In genomic region chr3:54155639-54156315, GRCm38 (mm10) we compare ENCODE assay signal across 9 mouse cellular contexts. TPM values are rescaled to one million over a fixed set of nuclear protein-coding genes. Genes with fewer than 3 reads are reported as not detected.
DNase-seq lines count a peak whose midpoint lies in the region; ATAC-seq and TF ChIP-seq lines count a peak whose summit lies in the region.
"Had no signal": no experiment of that assay in that cellular context is flagged by ENCODE, and none has a peak within 500 bp of the region (broad histone marks: within the 10 kb centered on the region; RNA-seq: fewer than 3 reads in every experiment).

Gene Trpc4 (plus strand): TSS chr3:54156035.

- WGBS in heart, embryonic 10.5 days, result under 1% methylated on average over 36 of the region's 36 CpGs
- WGBS in forebrain, embryonic 16.5 days, result under 1% methylated on average over 36 of the region's 36 CpGs
- under 1% methylated on average over 36 of the region's 36 CpGs for WGBS in midbrain, embryonic 14.5 days

- H3K4me1 ChIP-seq in heart, embryonic 10.5 days, result peaks cover 22% of the 10 kb centered on the region
- peaks cover 19% of the 10 kb centered on the region for H3K4me1 ChIP-seq in E14TG2a.4 (replicated peaks; ENCODE audit: low read depth, low read length)
- H3K4me1 ChIP-seq in forebrain, embryonic 16.5 days (replicated peaks; ENCODE audit: control insufficient read depth, insufficient read depth, low read length), result peaks cover 21% of the 10 kb centered on the region
- peaks cover 3% of the 10 kb centered on the region; the same call in 1 of the 2 replicates for H3K4me1 ChIP-seq in midbrain, embryonic 14.5 days (ENCODE audit: control insufficient read depth, insufficient read depth, low read length)

- peaks cover 33% of the 10 kb centered on the region for H3K27me3 ChIP-seq in heart, embryonic 10.5 days (ENCODE audit: insufficient read depth, poor library complexity, severe bottlenecking)
- peaks cover 37% of the 10 kb centered on the region for H3K27me3 ChIP-seq in E14TG2a.4 (ENCODE audit: insufficient read depth, low read length)
- peaks cover 3% of the 10 kb centered on the region; the same call in 1 of the 2 replicates for H3K27me3 ChIP-seq in forebrain, embryonic 16.5 days (replicated peaks; ENCODE audit: control insufficient read depth, insufficient read depth, low read length)
- peaks cover 10% of the 10 kb centered on the region; the same call in 1 of the 2 replicates for H3K27me3 ChIP-seq in midbrain, embryonic 14.5 days (ENCODE audit: control insufficient read depth, insufficient read depth, low read length)

- DNase-seq in heart, embryonic 10.5 days (ENCODE audit: low spot score), result no peak
- no peak for DNase-seq in heart, adult 18-20 months
- DNase-seq in layer of hippocampus, postnatal 10 days (ENCODE audit: low spot score in 2 of 2), result peak; percentile 57 to 66
- DNase-seq in midbrain, embryonic 14.5 days, result no peak
- no peak for DNase-seq in urinary bladder, postnatal 25 days (ENCODE audit: low spot score)

- H3K36me3 ChIP-seq in heart, embryonic 10.5 days, result no peaks in the 10 kb centered on the region
- no peaks in the 10 kb centered on the region for H3K36me3 ChIP-seq in E14TG2a.4 (ENCODE audit: insufficient read depth, low read length)
- H3K36me3 ChIP-seq in forebrain, embryonic 16.5 days (ENCODE audit: control insufficient read depth, insufficient read depth), result no peaks in the 10 kb centered on the region
- no peaks in the 10 kb centered on the region for H3K36me3 ChIP-seq in midbrain, embryonic 14.5 days (ENCODE audit: control insufficient read depth, insufficient read depth, low read length)

- peak within 1 kb of the TSS; percentile 47; the same call in 1 of the 2 replicates for H3K27ac ChIP-seq in heart, embryonic 10.5 days
- peak within 1 kb of the TSS; percentile 3; the same call in 1 of the 2 replicates for H3K27ac ChIP-seq in forebrain, embryonic 16.5 days (ENCODE audit: low read length)
- H3K27ac ChIP-seq in midbrain, embryonic 14.5 days (replicated peaks; ENCODE audit: low read depth, low read length), result peak within 1 kb of the TSS; percentile 37

- no peak for TF ChIP-seq CTCF in E14TG2a.4 (conservative IDR thresholded peaks at IDR 0.05; ENCODE audit: low read length)

- peak within 1 kb of the TSS; percentile 96 for H3K4me2 ChIP-seq in forebrain, embryonic 16.5 days (ENCODE audit: low read length)
- peak within 1 kb of the TSS; percentile 99 for H3K4me2 ChIP-seq in midbrain, embryonic 14.5 days (ENCODE audit: low read length)

- ATAC-seq in forebrain, embryonic 16.5 days, result peak; percentile 67
- peak; percentile 76 for ATAC-seq in midbrain, embryonic 14.5 days (ENCODE audit: low FRiP score, low TSS enrichment)
- ATAC-seq in inflammation-experienced regulatory T-cells, adult 6 months, result no peak

- peak within 1 kb of the TSS; percentile 68 for H3K9ac ChIP-seq in forebrain, embryonic 16.5 days (replicated peaks; ENCODE audit: low read depth, low read length)
- peak within 1 kb of the TSS; percentile 57 for H3K9ac ChIP-seq in midbrain, embryonic 14.5 days (replicated peaks; ENCODE audit: low read length)

- H3K9me3 ChIP-seq in heart, embryonic 10.5 days, result no peaks in the 10 kb centered on the region
- no peaks in the 10 kb centered on the region for H3K9me3 ChIP-seq in E14TG2a.4 (ENCODE audit: low read length)
- H3K9me3 ChIP-seq in forebrain, embryonic 16.5 days (ENCODE audit: control insufficient read depth, low read length), result no peaks in the 10 kb centered on the region
- H3K9me3 ChIP-seq in midbrain, embryonic 14.5 days (ENCODE audit: control insufficient read depth, low read length), result no peaks in the 10 kb centered on the region

- H3K4me3 ChIP-seq in heart, embryonic 10.5 days, result peak within 1 kb of the TSS; percentile 66
- H3K4me3 ChIP-seq in E14TG2a.4 (replicated peaks; ENCODE audit: low read length), result peak within 1 kb of the TSS; percentile 74
- peak within 1 kb of the TSS; percentile 66 for H3K4me3 ChIP-seq in forebrain, embryonic 16.5 days (replicated peaks; ENCODE audit: low read length)
- peak within 1 kb of the TSS; percentile 55 for H3K4me3 ChIP-seq in midbrain, embryonic 14.5 days (replicated peaks; ENCODE audit: low read depth, low read length)

RNA-seq across cellular contexts. Expression of gene Trpc4, which starts in this region (rescaled TPM):
- 0.10 and 0.29 TPM in 2 replicates for polyA plus RNA-seq in heart, embryonic 10.5 days (2016; fragmentation: Nextera tagmentation; extraction: Ambion mirVana)
- total RNA-seq in heart, adult 18-20 months (2021), result under 1 TPM in 1 of 2 experiments, not detected in 1; 0.08 TPM
- 13.4 and 15.0 TPM in 2 replicates for polyA plus RNA-seq in forebrain, embryonic 16.5 days (2015; fragmentation: Nextera tagmentation; extraction: Ambion mirVana)
- 10 to 100 TPM; 58.7 to 59.8 TPM for total RNA-seq in layer of hippocampus, postnatal 10 days (2021)
- polyA plus RNA-seq in midbrain, embryonic 14.5 days (2014; fragmentation: Nextera tagmentation; extraction: Ambion mirVana), result 7.3 and 8.3 TPM in 2 replicates
- under 1 TPM in 1 of 3 experiments, not detected in 2; 0.20 TPM for polyA plus RNA-seq in inflammation-experienced regulatory T-cells, adult 6 months (2017; shearing (Covaris generic))
- polyA plus RNA-seq: C2C12 had no signal

Comparison
In these comparisons a context has a peak if more than half of its experiments do, and no peak if none do; other contexts are left out.
1. RNA of gene Trpc4 (total RNA-seq): 58.7 to 59.8 TPM in layer of hippocampus, postnatal 10 days; 0.08 TPM in heart, adult 18-20 months; every median in the first group is over 10 times any median in the second.
2. DNase-seq: peak in layer of hippocampus, postnatal 10 days (2 of 2); none in heart, embryonic 10.5 days (single experiment), heart, adult 18-20 months (0 of 2), midbrain, embryonic 14.5 days (single experiment) and urinary bladder, postnatal 25 days (single experiment).
3. Peak in every context shown above with its lines, with median percentiles within 50 percentile points of each other: H3K27ac ChIP-seq and H3K4me3 ChIP-seq.